Mouse (Mus musculus) hindbrain, embryonic 15.5 days (tissue): ENCODE data around the gene Atox1. TPM values are rescaled to one million over a fixed set of nuclear protein-coding genes. Genes with fewer than 3 reads are reported as not detected.

ENCODE experiments used
- ATAC-seq: fragments of 200-750 bp; cut with Nextera tagmentation; 2 replicates; pipeline ENCODE4 v1.8.0; 2017; ENCODE audit warnings: low read depth, moderate number of reproducible peaks, moderate TSS enrichment; ENCODE audit not compliant: low FRiP score
- H3K27ac ChIP-seq: fragments of 300-500 bp; sonication (generic); replicated peaks from 2 replicates; pipeline ENCODE4 v1.5.1; 2015; ENCODE audit warnings: mild to moderate bottlenecking, inconsistent platforms
- H3K27me3 ChIP-seq: fragments of 300-500 bp; sonication (generic); 2 replicates; pipeline ENCODE4 v1.6.1; 2015; ENCODE audit warnings: control low read depth, inconsistent platforms
- H3K36me3 ChIP-seq: fragments of 300-500 bp; sonication (generic); 2 replicates; pipeline ENCODE4 v1.6.1; 2015; ENCODE audit warnings: control low read depth, inconsistent platforms
- H3K4me1 ChIP-seq: fragments of 300-500 bp; sonication (generic); replicated peaks from 2 replicates; pipeline ENCODE4 v1.6.1; 2015; ENCODE audit warnings: control low read depth, inconsistent platforms
- H3K4me2 ChIP-seq: fragments of 300-500 bp; sonication (generic); 2 replicates; pipeline ENCODE4 v1.6.1; 2015; ENCODE audit warnings: moderate library complexity, mild to moderate bottlenecking, inconsistent platforms
- H3K4me3 ChIP-seq: fragments of 300-500 bp; sonication (generic); 2 replicates; pipeline ENCODE4 v1.5.1; 2015; ENCODE audit warnings: mild to moderate bottlenecking, inconsistent platforms
- H3K9ac ChIP-seq: fragments of 300-500 bp; sonication (generic); 2 replicates; pipeline ENCODE4 v1.6.1; 2015; ENCODE audit warnings: inconsistent platforms
- H3K9me3 ChIP-seq: fragments of 300-500 bp; sonication (generic); 2 replicates; pipeline ENCODE4 v1.6.1; 2016; ENCODE audit warnings: control low read depth, inconsistent platforms
- WGBS: fragments of 180-500 bp; shearing (Covaris S2); methylation state at CpG from one replicate; pipeline ENCODE4 v1.1.7; 2015; 5-methylcytosine and 5-hydroxymethylcytosine counted together
- polyA plus RNA-seq: library from polyadenylated mRNA; unstranded; fragments of >200 nt; fragmentation: Nextera tagmentation; extraction: Ambion mirVana; gene quantifications from 2 replicates; pipeline ENCODE4 v1.2.1, GENCODE M21; 2015

Atox1 gene
- 275 and 278 TPM in 2 replicates for polyA plus RNA-seq

- peak within 1 kb of the TSS; percentile 79 for H3K4me2 ChIP-seq
- peak within 1 kb of the TSS; percentile 68 for H3K9ac ChIP-seq
- ATAC-seq: peak; percentile 96
- H3K4me1 ChIP-seq: peaks cover 21% of the 10 kb centered on the region
- under 1% methylated on average over 36 of the region's 36 CpGs for WGBS
- H3K27me3 ChIP-seq: no peaks in the 10 kb centered on the region
- peak within 1 kb of the TSS; percentile 66 for H3K4me3 ChIP-seq
- peak within 1 kb of the TSS; percentile 80 for H3K27ac ChIP-seq
- H3K36me3 ChIP-seq: no peaks in the 10 kb centered on the region
- H3K9me3 ChIP-seq: no peaks in the 10 kb centered on the region
Observed at GRCm38 (mm10) chr11:55461019-55461645, at the start of gene Atox1. Gene Atox1, minus strand, starts transcription at chr11:55461239.

GRCm38 (mm10) chr11:55505485-55505884 is 44.4 kb upstream of the Atox1 start:
- Histone ChIP-seq H3K27me3 (no peaks in the 10 kb centered on the region), H3K4me1 (no peaks in the 10 kb centered on the region)
- 87% methylated on average over 3 of the region's 3 CpGs for WGBS

GRCm38 (mm10) chr11:55502886-55503285 is 41.8 kb upstream of the Atox1 start:
- Histone ChIP-seq H3K4me3 (no peak overlapping the region), H3K27ac (no peak overlapping the region), H3K9ac (no peak overlapping the region), H3K9me3 (no peaks in the 10 kb centered on the region), H3K4me2 (no peak overlapping the region), H3K4me1 (no peaks in the 10 kb centered on the region), H3K36me3 (peaks cover 32% of the 10 kb centered on the region), H3K27me3 (no peaks in the 10 kb centered on the region)
- WGBS: 80% methylated on average over 5 of the region's 5 CpGs
- 0 out of 2 replicates have a peak, but pooled peaks have one; percentile 27 for ATAC-seq

More at GRCm38 (mm10) chr11:55505485-55505884, 44.4 kb upstream of the Atox1 start:
- no peak overlapping the region for H3K9ac ChIP-seq
- peaks cover 12% of the 10 kb centered on the region for H3K36me3 ChIP-seq
- H3K4me2 ChIP-seq: no peak overlapping the region
- ATAC-seq: no peak
- no peak overlapping the region for H3K4me3 ChIP-seq
- H3K27ac ChIP-seq: no peak overlapping the region
- H3K9me3 ChIP-seq: no peaks in the 10 kb centered on the region

- 72% methylated on average over 8 of the region's 8 CpGs for WGBS
- no peaks in the 10 kb centered on the region for H3K9me3 ChIP-seq
- ATAC-seq: no peak
- H3K4me2 ChIP-seq: no peak overlapping the region
- peaks cover 41% of the 10 kb centered on the region for H3K36me3 ChIP-seq
- no peaks in the 10 kb centered on the region for H3K4me1 ChIP-seq
- no peak overlapping the region for H3K9ac ChIP-seq
- H3K27ac ChIP-seq: no peak overlapping the region
- no peak overlapping the region for H3K4me3 ChIP-seq
- no peaks in the 10 kb centered on the region for H3K27me3 ChIP-seq
Observed at GRCm38 (mm10) chr11:55501955-55502531, 41.0 kb upstream of the Atox1 start.

GRCm38 (mm10) chr11:55497885-55498284 is 36.8 kb upstream of the Atox1 start:
- Histone ChIP-seq H3K27ac (no peak overlapping the region), H3K27me3 (no peaks in the 10 kb centered on the region), H3K9me3 (no peaks in the 10 kb centered on the region), H3K4me2 (no peak overlapping the region), H3K9ac (no peak overlapping the region), H3K4me3 (no peak overlapping the region), H3K4me1 (no peaks in the 10 kb centered on the region), H3K36me3 (peaks cover 73% of the 10 kb centered on the region)
- ATAC-seq: peak; percentile 72; the same call in 1 of the 2 replicates
- 64% methylated on average over 5 of the region's 5 CpGs for WGBS

- 91% methylated on average over 6 of the region's 6 CpGs for WGBS
Observed at GRCm38 (mm10) chr11:55496158-55496557, 35.1 kb upstream of the Atox1 start.

GRCm38 (mm10) chr11:55485443-55485842 is 24.4 kb upstream of the Atox1 start:
- H3K36me3 ChIP-seq: peaks cover 45% of the 10 kb centered on the region
- H3K4me2 ChIP-seq: no peak overlapping the region
- 96% methylated on average over 7 of the region's 7 CpGs for WGBS

More at GRCm38 (mm10) chr11:55496158-55496557, 35.1 kb upstream of the Atox1 start:
- no peak overlapping the region for H3K9ac ChIP-seq
- ATAC-seq: no peak
- peaks cover 83% of the 10 kb centered on the region for H3K36me3 ChIP-seq
- H3K4me2 ChIP-seq: no peak overlapping the region
- no peaks in the 10 kb centered on the region for H3K27me3 ChIP-seq
- no peaks in the 10 kb centered on the region for H3K9me3 ChIP-seq
- no peak overlapping the region for H3K4me3 ChIP-seq
- no peak overlapping the region for H3K27ac ChIP-seq
- H3K4me1 ChIP-seq: no peaks in the 10 kb centered on the region

GRCm38 (mm10) chr11:55473219-55473618 is 12.2 kb upstream of the Atox1 start:
- Histone ChIP-seq H3K4me3 (no peak overlapping the region), H3K27ac (no peak overlapping the region), H3K36me3 (no peaks in the 10 kb centered on the region), H3K4me2 (no peak overlapping the region), H3K9me3 (no peaks in the 10 kb centered on the region), H3K27me3 (no peaks in the 10 kb centered on the region), H3K4me1 (peaks cover 41% of the 10 kb centered on the region), H3K9ac (no peak overlapping the region)
- 91% methylated on average over 3 of the region's 3 CpGs for WGBS
- no peak for ATAC-seq

More at GRCm38 (mm10) chr11:55485443-55485842, 24.4 kb upstream of the Atox1 start:
- Histone ChIP-seq H3K9ac (no peak overlapping the region), H3K9me3 (no peaks in the 10 kb centered on the region), H3K27me3 (no peaks in the 10 kb centered on the region), H3K4me1 (no peaks in the 10 kb centered on the region), H3K27ac (no peak overlapping the region), H3K4me3 (no peak overlapping the region)
- no peak for ATAC-seq

GRCm38 (mm10) chr11:55471467-55471866 is 10.4 kb upstream of the Atox1 start:
- Histone ChIP-seq H3K4me3 (peak overlapping the region; percentile 77; the same call in 1 of the 2 replicates), H3K9me3 (no peaks in the 10 kb centered on the region), H3K27me3 (no peaks in the 10 kb centered on the region), H3K27ac (no peak overlapping the region), H3K4me2 (peak overlapping the region; percentile 65), H3K36me3 (no peaks in the 10 kb centered on the region), H3K9ac (no peak overlapping the region), H3K4me1 (peaks cover 39% of the 10 kb centered on the region)
- 95% methylated on average over 7 of the region's 7 CpGs for WGBS
- ATAC-seq: no peak

GRCm38 (mm10) chr11:55470761-55471160 is 9.7 kb upstream of the Atox1 start:
- no peaks in the 10 kb centered on the region for H3K36me3 ChIP-seq
- no peaks in the 10 kb centered on the region for H3K27me3 ChIP-seq
- 56% methylated on average over 8 of the region's 8 CpGs for WGBS
- no peaks in the 10 kb centered on the region for H3K9me3 ChIP-seq
- no peak overlapping the region for H3K27ac ChIP-seq
- H3K4me2 ChIP-seq: peak overlapping the region; percentile 65
- H3K9ac ChIP-seq: peak overlapping the region; percentile 85
- ATAC-seq: no peak
- peaks cover 35% of the 10 kb centered on the region for H3K4me1 ChIP-seq
- peak overlapping the region; percentile 77 for H3K4me3 ChIP-seq

GRCm38 (mm10) chr11:55469923-55470691 is 9.1 kb upstream of the Atox1 start:
- Histone ChIP-seq H3K4me2 (peak overlapping the region; percentile 65), H3K27ac (peak overlapping the region; percentile 90), H3K27me3 (no peaks in the 10 kb centered on the region), H3K4me3 (peak overlapping the region; percentile 77), H3K9ac (peak overlapping the region; percentile 85), H3K4me1 (peaks cover 33% of the 10 kb centered on the region), H3K36me3 (no peaks in the 10 kb centered on the region), H3K9me3 (no peaks in the 10 kb centered on the region)
- WGBS: 1% methylated on average over 46 of the region's 46 CpGs
- no peak; the same call in 1 of the 2 replicates for ATAC-seq
